Mouse (Mus musculus): Measurements from ENCODE around the gene Cacng8. TPM values are rescaled to one million over a fixed set of nuclear protein-coding genes. Genes with fewer than 3 reads are reported as not detected.
A peak's percentile ranks its signal among the peaks of the same experiment; 100 is the strongest.

Gene Cacng8
- under 1 TPM in 1 of 2 experiments, not detected in 1; 0.18 TPM for total RNA-seq (2021)

DNA sequence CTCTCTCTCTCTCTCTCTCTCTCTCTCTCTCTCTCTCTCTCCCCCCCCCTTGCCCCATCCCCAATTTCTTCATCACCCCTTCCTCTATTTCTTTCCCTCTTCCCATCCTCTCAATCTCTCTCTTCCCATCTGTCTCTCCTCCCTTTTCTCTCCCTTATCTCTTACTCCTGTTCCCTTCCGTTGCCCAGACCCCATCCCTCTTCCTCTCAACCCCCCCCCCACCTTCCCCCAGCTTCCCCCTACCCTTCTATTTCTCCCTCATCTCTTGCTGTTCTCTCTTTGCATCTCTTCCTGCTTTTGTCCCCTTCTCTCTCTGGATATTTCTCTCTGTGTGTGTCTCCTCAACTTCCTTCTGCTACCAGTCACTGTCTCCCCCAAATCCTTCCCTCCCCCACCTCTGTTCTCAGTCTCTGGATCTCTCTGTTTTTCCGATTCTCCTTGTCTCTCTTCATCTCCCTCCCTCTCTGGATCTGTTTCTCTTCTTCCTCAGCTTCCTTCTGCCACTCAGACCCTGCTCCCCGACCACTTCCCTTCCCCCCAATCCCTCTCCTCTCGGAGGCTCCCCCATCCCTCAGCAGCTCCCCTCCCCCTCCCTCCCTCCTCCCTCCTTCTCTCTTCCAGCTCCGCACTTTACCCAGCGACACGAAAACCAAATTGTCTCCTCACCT, at the start of gene Cacng8:
Gene Cacng8 (plus strand): TSS at position 271 of the 668 bp plus-strand sequence.
- no peak for DNase-seq

- DNase-seq, result no peak
These were observed 46.6 kb upstream of the Cacng8 start for GRCm38 (mm10) chr7:3343861-3344260.

- DNase-seq, result no peak
These were observed 45.2 kb upstream of the Cacng8 start for GRCm38 (mm10) chr7:3345301-3345700.

DNA sequence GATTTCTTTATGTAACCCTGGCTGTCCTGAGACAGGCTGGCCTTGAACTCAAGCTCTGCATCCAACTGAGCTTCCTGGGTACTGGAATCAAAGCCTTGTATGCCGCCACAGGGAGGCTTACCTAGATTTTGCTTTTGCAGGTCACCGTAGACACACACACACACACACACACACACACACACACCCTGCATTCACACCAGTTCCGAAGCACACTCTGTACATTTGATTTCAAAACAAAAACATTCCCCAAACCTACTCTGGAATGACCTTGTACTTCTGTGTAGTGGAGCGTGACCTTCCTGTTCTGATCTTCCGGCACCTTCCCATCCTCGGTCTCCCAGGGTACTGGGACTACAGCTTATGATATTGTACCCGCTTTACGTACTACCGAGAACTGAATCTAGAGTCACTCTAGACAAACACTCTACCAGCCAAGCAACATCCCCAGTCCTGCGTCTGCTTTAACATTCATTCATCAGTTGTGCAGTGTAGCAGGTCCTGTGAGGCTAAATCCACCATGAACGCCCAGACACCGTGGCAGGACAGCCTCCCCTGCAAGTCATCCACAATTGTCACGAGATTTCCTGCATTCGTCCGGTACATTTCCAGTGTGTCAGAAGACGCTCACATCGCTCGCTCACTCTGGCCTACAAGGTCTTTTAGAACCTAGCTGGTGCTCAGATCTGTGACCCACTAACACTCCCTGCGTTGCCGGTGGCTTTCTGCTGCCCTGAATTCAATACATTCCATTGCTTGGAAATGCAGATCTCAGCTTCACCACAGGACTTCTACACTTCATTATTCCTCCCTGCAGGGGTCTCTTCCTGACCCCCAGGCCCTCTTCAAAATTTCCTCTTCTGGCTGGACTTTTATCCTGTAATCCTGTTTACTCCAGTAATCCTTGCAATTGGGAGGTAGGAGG, 42.9 kb upstream of the Cacng8 start:
- DNase-seq, result no peak

DNA sequence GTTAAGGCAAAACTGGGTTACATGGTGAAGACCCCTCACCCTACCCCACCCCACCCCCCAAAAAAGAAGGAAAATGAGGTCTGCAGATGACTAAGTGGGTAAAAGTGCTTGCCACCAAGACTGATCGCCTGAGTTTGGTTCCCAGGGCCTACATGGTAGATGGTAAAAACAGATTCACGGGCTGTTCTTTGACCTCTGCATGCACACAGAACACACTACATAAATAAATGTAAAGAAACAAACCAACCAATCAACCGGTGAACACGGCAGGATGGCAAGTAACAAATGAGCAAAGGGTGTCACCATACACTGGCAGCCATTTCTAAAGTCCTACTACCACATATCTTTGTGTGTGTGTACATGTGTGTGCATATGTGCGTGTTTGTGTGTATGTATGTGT, 42.2 kb upstream of the Cacng8 start:
- DNase-seq, result no peak

DNA sequence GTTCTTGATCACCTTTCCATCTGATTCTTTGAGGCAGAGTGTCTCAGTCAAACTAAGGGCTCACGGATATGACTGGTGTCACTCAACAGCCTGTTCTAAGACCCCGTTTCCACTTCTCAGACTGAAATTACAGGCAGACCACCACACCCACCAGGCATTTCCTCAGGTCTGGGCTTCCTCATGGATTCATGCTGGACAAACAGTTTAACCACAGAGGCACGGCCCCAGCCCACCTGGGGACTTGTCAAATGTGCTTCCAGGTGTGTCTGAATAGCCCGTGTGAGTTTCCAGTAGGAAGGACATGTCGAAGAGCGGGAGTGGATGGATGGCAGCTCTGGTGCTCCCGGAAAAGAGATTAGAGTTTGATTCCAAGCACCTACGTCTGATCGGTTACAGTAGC, 40.7 kb upstream of the Cacng8 start:
- DNase-seq, result no peak

- DNase-seq, result no peak
These were observed 38.9 kb upstream of the Cacng8 start for GRCm38 (mm10) chr7:3351536-3351935.

- DNase-seq, result no peak
These were observed 35.6 kb upstream of the Cacng8 start for GRCm38 (mm10) chr7:3354850-3355249.

DNA sequence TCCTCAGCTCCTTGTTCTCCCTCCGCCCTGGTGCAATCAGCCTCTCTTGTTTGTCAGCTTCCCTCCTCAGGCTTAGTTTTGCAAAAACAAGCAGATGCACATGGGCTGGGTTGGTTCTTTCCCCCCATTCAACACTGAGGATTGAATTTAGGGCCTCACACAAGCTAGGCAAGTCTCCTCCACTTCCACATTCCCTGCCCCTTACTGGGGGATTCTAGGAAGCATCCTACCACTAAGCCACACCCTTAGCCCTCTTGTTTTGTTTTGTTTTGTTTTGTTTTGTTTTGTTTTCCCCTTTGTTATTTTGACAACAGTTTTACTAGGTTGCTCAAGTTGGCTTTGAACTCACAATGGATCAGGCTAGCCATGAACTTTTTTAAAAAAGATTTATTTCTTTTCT, 29.8 kb upstream of the Cacng8 start:
- DNase-seq, result no peak

DNA sequence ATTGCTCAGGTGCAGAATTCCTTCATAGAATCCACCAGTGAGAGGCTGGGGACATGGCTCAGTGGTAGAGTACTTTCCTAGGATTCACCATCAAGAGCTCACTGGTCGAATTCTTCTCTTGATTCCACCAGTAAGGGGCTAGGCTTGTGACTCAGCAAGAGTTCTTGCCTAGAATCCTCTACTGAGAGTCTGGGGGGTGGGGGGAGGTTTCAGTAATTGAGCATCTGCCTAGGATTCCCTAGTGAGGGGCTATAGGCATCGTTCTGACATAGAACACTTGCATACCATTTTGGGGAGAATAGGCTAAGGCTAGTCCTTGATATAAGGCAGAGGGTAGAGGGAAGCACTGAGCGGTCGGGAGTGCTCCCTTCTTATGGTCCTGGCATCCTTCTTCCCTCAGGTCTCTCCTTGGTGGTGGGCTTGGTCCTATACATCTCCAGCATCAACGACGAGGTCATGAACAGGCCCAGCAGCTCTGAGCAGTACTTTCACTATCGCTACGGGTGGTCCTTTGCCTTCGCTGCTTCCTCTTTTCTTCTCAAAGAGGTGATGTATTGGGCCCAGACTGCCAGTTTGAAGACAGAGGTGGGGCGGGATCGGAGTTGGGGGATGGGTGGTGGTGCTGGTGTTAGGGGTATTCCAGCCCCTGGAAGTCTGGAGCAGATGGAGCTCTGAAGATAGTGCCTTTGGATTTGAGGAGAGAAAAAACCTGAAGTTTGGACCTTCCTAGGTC, 24.8 kb upstream of the Cacng8 start:
- DNase-seq, result no peak

- peak; percentile 6 for DNase-seq
These were observed 23.6 kb upstream of the Cacng8 start for GRCm38 (mm10) chr7:3366705-3367516.

DNA sequence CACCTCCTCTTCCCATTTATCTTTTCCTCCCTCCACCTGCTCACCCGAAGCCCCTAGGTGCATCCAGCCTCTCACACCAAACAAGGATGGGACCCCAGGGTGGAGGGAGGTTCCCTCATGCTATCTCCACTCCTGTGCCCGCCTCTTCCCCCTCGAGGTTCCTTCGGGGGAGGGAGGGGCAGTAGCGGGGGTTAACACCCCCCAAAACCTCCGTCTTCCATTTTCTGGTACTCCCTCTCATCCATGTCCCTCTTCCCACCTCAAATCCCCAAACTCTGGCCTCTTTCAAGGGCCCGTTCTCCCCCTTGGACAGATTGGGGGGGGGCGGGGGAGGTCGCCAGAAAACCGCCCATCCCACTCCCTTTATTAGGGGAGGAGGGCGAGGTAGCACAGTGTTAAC, 22.9 kb upstream of the Cacng8 start:
- DNase-seq, result no peak

DNA sequence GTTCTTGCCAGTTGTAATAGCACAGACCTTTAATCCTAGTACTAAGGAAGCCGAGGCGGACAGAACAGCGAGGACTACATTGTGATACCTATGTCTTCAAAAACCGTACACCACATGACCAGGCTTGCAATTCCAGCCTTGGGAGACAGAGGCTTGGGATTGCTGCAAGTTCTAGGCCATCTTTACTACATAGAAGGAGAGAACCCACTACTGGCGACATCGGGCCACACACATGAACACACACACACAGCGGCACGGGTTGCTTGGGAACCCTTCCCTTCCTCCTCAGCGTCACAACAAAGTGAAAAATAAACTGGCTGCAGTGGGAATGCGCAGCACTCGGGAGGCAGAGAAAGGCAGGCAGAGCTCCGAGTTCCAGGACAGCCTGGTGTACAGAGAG, 22.2 kb upstream of the Cacng8 start:
- DNase-seq, result no peak

DNA sequence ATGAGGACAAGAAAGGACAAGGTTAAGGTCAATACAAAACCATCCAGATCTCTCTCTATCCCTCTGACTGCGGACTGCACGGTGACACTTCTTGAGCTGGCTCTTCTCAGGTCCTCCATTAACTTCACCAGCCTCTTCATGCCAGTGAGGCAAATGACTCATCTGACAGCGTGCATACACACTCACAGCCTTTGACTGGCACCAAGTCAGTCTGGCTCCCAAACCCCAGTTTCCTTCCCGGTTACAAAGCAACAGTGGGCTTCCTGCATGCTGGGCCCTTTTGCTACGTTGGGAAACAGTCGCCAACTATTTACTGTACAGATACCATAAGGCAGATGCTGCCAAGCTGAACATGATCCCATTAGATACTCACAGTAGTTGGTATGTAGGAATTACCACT, 21.3 kb upstream of the Cacng8 start:
- DNase-seq, result no peak

GRCm38 (mm10) chr7:3370407-3370806, 20.1 kb upstream of the Cacng8 start:
- DNase-seq, result no peak

GRCm38 (mm10) chr7:3372376-3372775, 18.1 kb upstream of the Cacng8 start:
- no peak for DNase-seq

- DNase-seq, result no peak
These were observed 16.7 kb upstream of the Cacng8 start for GRCm38 (mm10) chr7:3373754-3374153.

GRCm38 (mm10) chr7:3376831-3377230, 13.7 kb upstream of the Cacng8 start:
- peak; percentile 80 for DNase-seq

DNA sequence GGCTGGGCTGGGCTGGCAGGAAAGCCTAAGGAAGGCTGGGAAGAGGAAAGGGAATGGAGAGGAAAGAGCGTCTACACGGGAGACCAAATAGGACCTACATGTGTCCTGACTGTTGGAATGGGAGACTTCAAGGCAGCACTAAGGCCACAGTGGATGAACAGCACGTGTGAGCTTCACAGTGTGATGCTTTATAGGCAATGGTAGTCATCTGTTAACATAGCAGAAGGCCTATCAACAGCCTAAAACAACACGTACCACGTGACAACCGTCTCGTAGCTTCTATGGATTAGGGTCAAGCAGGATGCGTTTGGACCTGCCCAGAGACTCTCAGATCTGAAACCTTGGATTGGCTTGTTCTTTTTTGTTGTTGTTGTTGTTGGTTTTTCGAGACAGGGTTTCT, 8.4 kb upstream of the Cacng8 start:
- DNase-seq, result no peak

DNA sequence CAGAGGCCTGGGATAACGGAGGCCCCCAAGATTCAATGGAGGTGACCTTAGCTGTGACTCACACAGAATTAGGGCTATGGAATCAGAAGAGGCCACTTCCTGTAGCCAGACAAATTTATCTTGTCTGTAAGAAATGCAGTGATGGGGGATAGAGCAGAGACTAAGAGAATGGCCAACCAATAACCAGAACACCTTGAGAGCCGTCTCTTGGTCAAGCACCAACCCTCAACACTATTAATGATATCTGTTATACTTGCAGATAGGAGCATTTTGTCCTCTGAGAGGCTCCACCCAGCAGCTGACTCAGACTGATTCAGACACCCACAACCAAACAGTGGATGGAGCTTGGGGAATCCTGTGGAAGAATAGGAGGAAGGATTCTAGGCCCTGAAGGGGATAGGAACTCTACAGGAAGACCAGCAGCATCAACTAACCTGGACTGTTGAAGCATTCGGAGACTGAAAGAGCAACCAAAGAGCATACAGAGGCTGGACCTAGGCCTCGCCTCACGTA, 5.6 kb upstream of the Cacng8 start:
- no peak for DNase-seq

GRCm38 (mm10) chr7:3386036-3386730, 4.3 kb upstream of the Cacng8 start:
- DNase-seq, result no peak

Data from heart, postnatal 4 days (tissue).